ENCODE assay signal across 10 mouse cellular contexts in genomic region chr9:45676578-45676977, GRCm38 (mm10).
DNase-seq lines count a peak whose midpoint lies in the region; ATAC-seq and TF ChIP-seq lines count a peak whose summit lies in the region.
"Had no signal": no experiment of that assay in that cellular context is flagged by ENCODE, and none has a peak within 500 bp of the region (broad histone marks: within the 10 kb centered on the region; RNA-seq: fewer than 3 reads in every experiment).

No protein-coding gene starts in this region.

- no peak overlapping the region for H3K4me2 ChIP-seq in neural tube, embryonic 11.5 days (ENCODE audit: low read depth)
- no peak overlapping the region for H3K4me2 ChIP-seq in forebrain, postnatal 0 days (ENCODE audit: low read depth)
- peak overlapping the region; percentile 27 for H3K4me2 ChIP-seq in midbrain, embryonic 13.5 days (replicated peaks)

- H3K27me3 ChIP-seq in neural tube, embryonic 11.5 days (ENCODE audit: control insufficient read depth, insufficient read depth, low read length) = no peaks in the 10 kb centered on the region
- no peaks in the 10 kb centered on the region for H3K27me3 ChIP-seq in forebrain, postnatal 0 days (ENCODE audit: insufficient read depth, low read length)
- H3K27me3 ChIP-seq in midbrain, embryonic 13.5 days = no peaks in the 10 kb centered on the region
- H3K27me3 ChIP-seq: intestine, embryonic 15.5 days had no signal

- H3K27ac ChIP-seq in neural tube, embryonic 11.5 days (ENCODE audit: low read depth, low read length) = 0 out of 2 replicates have a peak overlapping the region, but pooled peaks have one; percentile 39
- peak overlapping the region; percentile 86 for H3K27ac ChIP-seq in forebrain, postnatal 0 days (ENCODE audit: low read depth, low read length)
- H3K27ac ChIP-seq in midbrain, embryonic 13.5 days = peak overlapping the region; percentile 93
- H3K27ac ChIP-seq: intestine, embryonic 15.5 days had no signal

- peaks cover 13% of the 10 kb centered on the region for H3K4me1 ChIP-seq in neural tube, embryonic 11.5 days (ENCODE audit: control insufficient read depth, insufficient read depth, low read length)
- H3K4me1 ChIP-seq in forebrain, postnatal 0 days (ENCODE audit: insufficient read depth) = peaks cover 40% of the 10 kb centered on the region
- H3K4me1 ChIP-seq in midbrain, embryonic 13.5 days (replicated peaks) = peaks cover 68% of the 10 kb centered on the region

- peak; percentile 36 for DNase-seq in neural tube, embryonic 11.5 days (ENCODE audit: low spot score)
- DNase-seq in neural tube, embryonic 10.5 days (ENCODE audit: extremely low spot score, low spot score) = no peak
- DNase-seq in forebrain, postnatal 0 days = peak; percentile 70
- DNase-seq in c-Kit-positive CD71-positive TER-119-positive erythroid progenitor cells, embryonic 14.5 days (ENCODE audit: low spot score) = no peak
- no peak for DNase-seq in adrenal gland, postnatal 25 days
- no peak for DNase-seq in left cerebral cortex, postnatal 10 days (ENCODE audit: extremely low spot score in 1 of 2, low spot score in 2 of 2)

- no peak overlapping the region for H3K9ac ChIP-seq in neural tube, embryonic 11.5 days (ENCODE audit: low read length)
- H3K9ac ChIP-seq in forebrain, postnatal 0 days = 0 out of 2 replicates have a peak overlapping the region, but pooled peaks have one; percentile 10
- H3K9ac ChIP-seq in midbrain, embryonic 13.5 days (replicated peaks) = peak overlapping the region; percentile 15
- H3K9ac ChIP-seq: heart, embryonic 12.5 days; intestine, embryonic 15.5 days had no signal

- H3K9me3 ChIP-seq in neural tube, embryonic 11.5 days (ENCODE audit: control insufficient read depth, low read length) = no peaks in the 10 kb centered on the region
- H3K9me3 ChIP-seq in forebrain, postnatal 0 days (ENCODE audit: low read length) = no peaks in the 10 kb centered on the region
- H3K9me3 ChIP-seq in midbrain, embryonic 13.5 days = no peaks in the 10 kb centered on the region
- H3K9me3 ChIP-seq: heart, embryonic 12.5 days; intestine, embryonic 15.5 days had no signal

- H3K36me3 ChIP-seq in neural tube, embryonic 11.5 days (ENCODE audit: control insufficient read depth, insufficient read depth, low read length) = no peaks in the 10 kb centered on the region
- peaks cover 6% of the 10 kb centered on the region; the same call in 1 of the 2 replicates for H3K36me3 ChIP-seq in forebrain, postnatal 0 days (ENCODE audit: insufficient read depth)
- no peaks in the 10 kb centered on the region for H3K36me3 ChIP-seq in midbrain, embryonic 13.5 days
- H3K36me3 ChIP-seq: heart, embryonic 12.5 days; intestine, embryonic 15.5 days had no signal

- no peak for TF ChIP-seq CTCF in forebrain, postnatal 0 days (IDR thresholded peaks at IDR 0.05; ENCODE audit: low read depth)

- peak; percentile 20; the same call in 1 of the 2 replicates for ATAC-seq in neural tube, embryonic 11.5 days (ENCODE audit: insufficient read depth, low FRiP score, low TSS enrichment)
- peak; percentile 56 for ATAC-seq in forebrain, postnatal 0 days
- peak; percentile 76 for ATAC-seq in midbrain, embryonic 13.5 days
- ATAC-seq in erythroid progenitor cell, adult 5-6 weeks (replicated peaks; ENCODE audit: low FRiP score, poor library complexity, severe bottlenecking) = no peak

- 55% methylated on average over 8 of the region's 8 CpGs for WGBS in neural tube, embryonic 11.5 days
- WGBS in forebrain, postnatal 0 days = 3% methylated on average over 8 of the region's 8 CpGs
- 2% methylated on average over 8 of the region's 8 CpGs for WGBS in midbrain, embryonic 13.5 days

- intact Hi-C loops in left cerebral cortex, postnatal 10 days (cut with DNase I) = no loop called here

- no peak overlapping the region for H3K4me3 ChIP-seq in neural tube, embryonic 11.5 days (ENCODE audit: low read depth, low read length)
- H3K4me3 ChIP-seq in forebrain, postnatal 0 days (ENCODE audit: low read depth, low read length) = no peak overlapping the region
- no peak overlapping the region for H3K4me3 ChIP-seq in midbrain, embryonic 13.5 days (replicated peaks)
- H3K4me3 ChIP-seq: heart, embryonic 12.5 days; intestine, embryonic 15.5 days had no signal

Comparison
In these comparisons a context has a peak if more than half of its experiments do, and no peak if none do; other contexts are left out.
1. DNase-seq: peak in neural tube, embryonic 11.5 days (single experiment) and forebrain, postnatal 0 days (single experiment); none in neural tube, embryonic 10.5 days (single experiment), c-Kit-positive CD71-positive TER-119-positive erythroid progenitor cells, embryonic 14.5 days (single experiment), adrenal gland, postnatal 25 days (single experiment) and left cerebral cortex, postnatal 10 days (0 of 2).
2. H3K27ac ChIP-seq: peak in every context shown above with its lines; median percentile 93 in midbrain, embryonic 13.5 days; 86 in forebrain, postnatal 0 days; 39 in neural tube, embryonic 11.5 days.